11 mouse cellular contexts compared by ENCODE assay signal in genomic region chr9:91353551-91354433, GRCm38 (mm10). TPM values are rescaled to one million over a fixed set of nuclear protein-coding genes. Genes with fewer than 3 reads are reported as not detected.
DNase-seq lines count a peak whose midpoint lies in the region; ATAC-seq and TF ChIP-seq lines count a peak whose summit lies in the region.
"Had no signal": no experiment of that assay in that cellular context is flagged by ENCODE, and none has a peak within 500 bp of the region (broad histone marks: within the 10 kb centered on the region; RNA-seq: fewer than 3 reads in every experiment).

No protein-coding gene starts in this region.

- no peak for TF ChIP-seq CTCF in intestine, postnatal 0 days (IDR thresholded peaks at IDR 0.05; ENCODE audit: low read depth)

- peak; percentile 46 to 71 for DNase-seq in cerebellum, adult 18-20 months
- DNase-seq in cerebellum, postnatal 36 days, result peak; percentile 53 to 70
- no peak for DNase-seq in kidney, postnatal 10 days
- DNase-seq in spleen, adult 12 weeks (ENCODE audit: low spot score), result no peak
- no peak for DNase-seq in layer of hippocampus, adult 11-12 months (ENCODE audit: low spot score)
- DNase-seq: heart, postnatal 10 days; liver, postnatal 0 days had no signal

- H3K4me3 ChIP-seq in midbrain, embryonic 16.5 days (ENCODE audit: low read depth, low read length), result peak overlapping the region; percentile 1; the same call in 1 of the 2 replicates
- no peak overlapping the region for H3K4me3 ChIP-seq in intestine, postnatal 0 days (ENCODE audit: low read depth, low read length)

- peaks cover 23% of the 10 kb centered on the region for H3K27me3 ChIP-seq in midbrain, embryonic 16.5 days (ENCODE audit: control insufficient read depth, insufficient read depth, low read depth, low read length)
- peaks cover 86% of the 10 kb centered on the region for H3K27me3 ChIP-seq in intestine, postnatal 0 days (replicated peaks; ENCODE audit: control insufficient read depth, insufficient read depth, low read length)

- 9% methylated on average over 35 of the region's 37 CpGs for WGBS in midbrain, embryonic 16.5 days
- 2% methylated on average over 35 of the region's 37 CpGs for whole genome bisulfite sequencing in intestine, postnatal 0 days

- H3K36me3 ChIP-seq in midbrain, embryonic 16.5 days (ENCODE audit: control insufficient read depth, insufficient read depth, low read length), result no peaks in the 10 kb centered on the region
- H3K36me3 ChIP-seq in intestine, postnatal 0 days (ENCODE audit: control insufficient read depth, insufficient read depth), result no peaks in the 10 kb centered on the region

- H3K4me1 ChIP-seq in midbrain, embryonic 16.5 days (ENCODE audit: control insufficient read depth, insufficient read depth, low read length), result peaks cover 9% of the 10 kb centered on the region
- no peaks in the 10 kb centered on the region; the same call in 1 of the 2 replicates for H3K4me1 ChIP-seq in intestine, postnatal 0 days (replicated peaks; ENCODE audit: control insufficient read depth, insufficient read depth, low read length)

- peak overlapping the region; percentile 76 for H3K27ac ChIP-seq in midbrain, embryonic 16.5 days (ENCODE audit: low read length)
- H3K27ac ChIP-seq in intestine, postnatal 0 days (ENCODE audit: low read depth, low read length), result no peak overlapping the region

- H3K4me2 ChIP-seq in midbrain, embryonic 16.5 days (ENCODE audit: low read length), result peak overlapping the region; percentile 54
- H3K4me2 ChIP-seq in intestine, postnatal 0 days (replicated peaks; ENCODE audit: low read depth), result no peak overlapping the region

- 0 out of 2 replicates have a peak, but pooled peaks have one; percentile 16 for ATAC-seq in granulocyte monocyte progenitor cell, adult 5-6 weeks (replicated peaks; ENCODE audit: poor library complexity, severe bottlenecking)
- ATAC-seq in midbrain, embryonic 16.5 days, result no peak
- no peak for ATAC-seq in intestine, postnatal 0 days
- ATAC-seq: liver, postnatal 0 days had no signal

- peak overlapping the region; percentile 12; the same call in 1 of the 2 replicates for H3K9ac ChIP-seq in midbrain, embryonic 16.5 days (ENCODE audit: low read depth, low read length)
- H3K9ac ChIP-seq in intestine, postnatal 0 days (ENCODE audit: low read depth, low read length), result no peak overlapping the region
- H3K9ac ChIP-seq: liver, postnatal 0 days had no signal

- no peaks in the 10 kb centered on the region for H3K9me3 ChIP-seq in midbrain, embryonic 16.5 days (replicated peaks; ENCODE audit: control insufficient read depth, low read length, poor library complexity, severe bottlenecking)
- no peaks in the 10 kb centered on the region for H3K9me3 ChIP-seq in intestine, postnatal 0 days (ENCODE audit: control insufficient read depth)

RNA-seq across cellular contexts. Expression of gene Zic4, which starts 8.4 kb away (rescaled TPM):
- not detected in 2 replicates for total RNA-seq in granulocyte monocyte progenitor cell, adult 5-6 weeks (2014; fragmentation: Nextera tagmentation)
- not detected in 2 replicates for total RNA-seq in granulocyte monocyte progenitor cell, adult 5-6 weeks (2017)
- 55.8 and 154 TPM in 2 replicates for polyA plus RNA-seq in midbrain, embryonic 16.5 days (2015; fragmentation: Nextera tagmentation; extraction: Ambion mirVana)
- polyA plus RNA-seq in intestine, postnatal 0 days (2015; fragmentation: Nextera tagmentation; extraction: Ambion mirVana), result not detected in 2 replicates
- total RNA-seq: heart, postnatal 10 days; MEL had no signal
- polyA plus RNA-seq: liver, postnatal 0 days had no signal

RNA-seq across cellular contexts. Expression of gene Zic1, which starts 11.8 kb away (rescaled TPM):
- total RNA-seq in granulocyte monocyte progenitor cell, adult 5-6 weeks (2014; fragmentation: Nextera tagmentation), result not detected in 2 replicates
- total RNA-seq in granulocyte monocyte progenitor cell, adult 5-6 weeks (2017), result not detected in 2 replicates
- polyA plus RNA-seq in midbrain, embryonic 16.5 days (2015; fragmentation: Nextera tagmentation; extraction: Ambion mirVana), result 9.1 and 20.6 TPM in 2 replicates
- polyA plus RNA-seq in intestine, postnatal 0 days (2015; fragmentation: Nextera tagmentation; extraction: Ambion mirVana), result not detected in 2 replicates
- total RNA-seq: MEL had no signal
- polyA plus RNA-seq: liver, postnatal 0 days had no signal

Comparison
In these comparisons a context has a peak if more than half of its experiments do, and no peak if none do; other contexts are left out.
1. DNase-seq: peak in cerebellum, adult 18-20 months (2 of 2) and cerebellum, postnatal 36 days (2 of 2); none in kidney, postnatal 10 days (single experiment), spleen, adult 12 weeks (single experiment) and layer of hippocampus, adult 11-12 months (single experiment).
2. RNA of gene Zic4, which starts 8.4 kb away (polyA plus RNA-seq): 55.8 to 154 TPM in midbrain, embryonic 16.5 days; not detected in intestine, postnatal 0 days; every median in the first group is over 10 times any median in the second.
3. RNA of gene Zic1, which starts 11.8 kb away (polyA plus RNA-seq): 9.1 to 20.6 TPM in midbrain, embryonic 16.5 days; not detected in intestine, postnatal 0 days; every median in the first group is over 10 times any median in the second.